Mouse (Mus musculus) liver, embryonic 14.5 days (tissue): Measurements from ENCODE around the gene Tmem242. TPM values are rescaled to one million over a fixed set of nuclear protein-coding genes. Genes with fewer than 3 reads are reported as not detected.

Experiments used
- ATAC-seq: fragments of 200-750 bp; cut with Nextera tagmentation; 2 replicates; pipeline ENCODE4 v1.8.0; 2017; ENCODE audit warnings: moderate number of reproducible peaks, mild to moderate bottlenecking, moderate library complexity; ENCODE audit not compliant: insufficient read depth
- DNase-seq, 3 experiments: peaks; one replicate each; pipeline ENCODE4 v3.0.0-alpha.2; 2012 to 2013; ENCODE audit warnings: low read depth in 3 of 3, low spot score in 3 of 3
- H3K27ac ChIP-seq: fragments of 300-500 bp; sonication (generic); 2 replicates; pipeline ENCODE4 v1.5.1; 2014; ENCODE audit warnings: moderate library complexity, mild to moderate bottlenecking, control low read depth, inconsistent platforms
- H3K27me3 ChIP-seq: fragments of 300-500 bp; sonication (generic); 2 replicates; pipeline ENCODE4 v1.6.1; 2014; ENCODE audit warnings: mild to moderate bottlenecking, low read length, moderate library complexity; ENCODE audit not compliant: control insufficient read depth, insufficient read depth
- H3K36me3 ChIP-seq: fragments of 300-500 bp; sonication (generic); replicated peaks from 2 replicates; pipeline ENCODE4 v1.6.1; 2014; ENCODE audit warnings: low read depth; ENCODE audit not compliant: control insufficient read depth, insufficient read depth
- H3K4me1 ChIP-seq, 2 experiments: fragments of 200-500 bp in 1 of 2; fragments of 300-500 bp in 1 of 2; sonication (generic) in 1 of 2; replicated peaks; 2 replicates each; pipeline ENCODE4 v1.6.1; 2012 to 2014; ENCODE audit warnings: antibody characterized with exemption in 1 of 2, inconsistent platforms in 1 of 2, low read length in 1 of 2; ENCODE audit not compliant: control insufficient read depth in 2 of 2, insufficient read depth in 2 of 2
- H3K4me2 ChIP-seq: fragments of 300-500 bp; sonication (generic); 2 replicates; pipeline ENCODE4 v1.6.1; 2014; ENCODE audit warnings: low read depth, mild to moderate bottlenecking, control low read depth, moderate library complexity
- H3K4me3 ChIP-seq, 2 experiments: fragments of 200-500 bp in 1 of 2; fragments of 300-500 bp in 1 of 2; sonication (generic) in 1 of 2; 2 replicates each; pipeline ENCODE4 v1.5.1; 2012 to 2014; ENCODE audit warnings: low read depth in 2 of 2, low read length in 2 of 2, mild to moderate bottlenecking in 2 of 2, control low read depth in 1 of 2, inconsistent platforms in 1 of 2, moderate library complexity in 1 of 2; ENCODE audit not compliant: insufficient read depth in 1 of 2
- H3K9ac ChIP-seq: fragments of 300-500 bp; sonication (generic); replicated peaks from 2 replicates; pipeline ENCODE4 v1.6.1; 2014; ENCODE audit warnings: mild to moderate bottlenecking, control low read depth, moderate library complexity
- H3K9me3 ChIP-seq: fragments of 300-500 bp; sonication (generic); 2 replicates; pipeline ENCODE4 v1.6.1; 2016; ENCODE audit warnings: low read length, mixed read lengths; ENCODE audit not compliant: control insufficient read depth
- CTCF ChIP-seq: IDR thresholded peaks from 2 replicates; pipeline ENCODE4 v1.5.1; 2016; ENCODE audit warnings: antibody characterized with exemption, low read depth, control low read depth
- EP300 ChIP-seq: IDR thresholded peaks from 2 replicates; pipeline ENCODE4 v1.6.1; 2016; ENCODE audit warnings: antibody characterized with exemption, low read depth
- WGBS: fragments of 180-500 bp; shearing (Covaris S2); extraction: QIAGEN DNeasy Blood & Tissue Kit; methylation state at CpG from one replicate; pipeline ENCODE4 v1.1.7; 2014; ENCODE audit not compliant: insufficient replicate concordance; 5-methylcytosine and 5-hydroxymethylcytosine counted together
- polyA plus RNA-seq, 2 experiments: library from polyadenylated mRNA; depleted of rRNA in 1 of 2; stranded (reverse) in 1 of 2; unstranded in 1 of 2; fragments of >200 nt; fragmentation: Nextera tagmentation in 1 of 2; extraction: Ambion mirVana in 1 of 2; gene quantifications; 2 replicates each; pipeline versions ENCODE4 v1.2.1 to v1.2.3; 2012 to 2014

Gene Tmem242
- 9.7 and 10.5 TPM in 2 replicates for polyA plus RNA-seq (2012; rRNA removed)
- polyA plus RNA-seq (2014; fragmentation: Nextera tagmentation; extraction: Ambion mirVana), result 42.1 and 42.5 TPM in 2 replicates

GRCm38 (mm10) chr17:5440159-5440971 lies at the start of gene Tmem242:
Gene Tmem242, minus strand, starts transcription at chr17:5440259.
- no peaks in the 10 kb centered on the region for H3K9me3 ChIP-seq
- no peaks in the 10 kb centered on the region for H3K27me3 ChIP-seq
- H3K27ac ChIP-seq, result peak within 1 kb of the TSS; percentile 67
- DNase-seq (peak; percentile 73 to 80 (median 75)), ATAC-seq (peak; percentile 85)
- no peak for TF ChIP-seq EP300
- TF ChIP-seq CTCF, result no peak; the same call in none of the 2 replicates
- H3K9ac ChIP-seq, result peak within 1 kb of the TSS; percentile 81
- under 1% methylated on average over 27 of the region's 27 CpGs for WGBS
- peak within 1 kb of the TSS; percentile 85 for H3K4me2 ChIP-seq
- H3K4me1 ChIP-seq, result peaks cover 7 to 9% of the 10 kb centered on the region in 2 experiments
- peak within 1 kb of the TSS; percentile 68 to 99 for H3K4me3 ChIP-seq
- no peaks in the 10 kb centered on the region; the same call in 1 of the 2 replicates for H3K36me3 ChIP-seq

- Histone ChIP-seq H3K4me2 (no peak overlapping the region), H3K4me1 (peaks cover 15 to 19% of the 10 kb centered on the region in 2 experiments), H3K9me3 (peaks cover 6% of the 10 kb centered on the region), H3K36me3 (no peaks in the 10 kb centered on the region), H3K27ac (no peak overlapping the region), H3K27me3 (no peaks in the 10 kb centered on the region), H3K9ac (no peak overlapping the region), H3K4me3 (no peak overlapping the region)
- no peak for DNase-seq
- WGBS, result 55% methylated on average over 9 of the region's 9 CpGs
- ATAC-seq, result no peak
- no peak for TF ChIP-seq EP300
- no peak for TF ChIP-seq CTCF
These were observed 48.1 kb upstream of the Tmem242 start for GRCm38 (mm10) chr17:5488156-5488555.

GRCm38 (mm10) chr17:5484663-5485062 lies 44.6 kb upstream of the Tmem242 start:
- Histone ChIP-seq H3K4me1 (peaks cover 8 to 14% of the 10 kb centered on the region in 2 experiments), H3K9ac (no peak overlapping the region), H3K27ac (peak overlapping the region; percentile 66), H3K27me3 (no peaks in the 10 kb centered on the region), H3K36me3 (no peaks in the 10 kb centered on the region), H3K4me2 (peak overlapping the region; percentile 44; the same call in 1 of the 2 replicates), H3K9me3 (peaks cover 6% of the 10 kb centered on the region), H3K4me3 (no peak overlapping the region)
- peak; percentile 96 for ATAC-seq
- WGBS, result 49% methylated on average over 1 of the region's 1 CpGs
- TF ChIP-seq CTCF, result 0 out of 2 replicates have a peak, but pooled peaks have one; percentile 1
- peak; percentile 73 for TF ChIP-seq EP300
- DNase-seq, result peak in 2 of 3 experiments; percentile 62 to 63

- Histone ChIP-seq H3K4me3 (no peak overlapping the region), H3K4me1 (peaks cover 8 to 14% of the 10 kb centered on the region in 2 experiments), H3K9ac (no peak overlapping the region), H3K27ac (no peak overlapping the region), H3K27me3 (no peaks in the 10 kb centered on the region), H3K4me2 (no peak overlapping the region), H3K9me3 (peaks cover 6% of the 10 kb centered on the region), H3K36me3 (no peaks in the 10 kb centered on the region)
- ATAC-seq (no peak), DNase-seq (no peak)
- no peak for TF ChIP-seq CTCF
- TF ChIP-seq EP300, result no peak
- 65% methylated on average over 4 of the region's 4 CpGs for WGBS
These were observed 43.4 kb upstream of the Tmem242 start for GRCm38 (mm10) chr17:5483456-5483855.

GRCm38 (mm10) chr17:5475960-5476725 lies 36.1 kb upstream of the Tmem242 start:
- ATAC-seq, result no peak
- Histone ChIP-seq H3K36me3 (no peaks in the 10 kb centered on the region), H3K9me3 (no peaks in the 10 kb centered on the region), H3K4me2 (no peak overlapping the region; the same call in 1 of the 2 replicates), H3K27me3 (no peaks in the 10 kb centered on the region; the same call in 1 of the 2 replicates), H3K4me1 (no peaks in the 10 kb centered on the region; a peak in 1 of 4 replicates), H3K9ac (no peak overlapping the region), H3K4me3 (no peak overlapping the region), H3K27ac (no peak overlapping the region)
- 32% methylated on average over 14 of the region's 14 CpGs for WGBS
- DNase-seq, result no peak
- TF ChIP-seq CTCF (no peak), EP300 (no peak)
